Mouse (Mus musculus) gastrocnemius, postnatal 14 days (tissue): ENCODE results near the gene Rpl31. TPM values are rescaled to one million over a fixed set of nuclear protein-coding genes. Genes with fewer than 3 reads are reported as not detected.

Experiments
- DNase-seq: peaks from one replicate; pipeline ENCODE4 v3.0.0; 2021; ENCODE audit warnings: mixed read lengths
- intact Hi-C: fragments of 180-260 bp; cut with DNase I; formaldehyde crosslinking; loops from one replicate; pipeline ENCODE4 v1.15.1; 2025; ENCODE audit warnings: low total_unique reads
- long read RNA-seq, 2 experiments: library from polyadenylated mRNA; stranded (forward); transcript quantifications; one replicate each; pipeline ENCODE4 v2.0.0; 2021
- total RNA-seq, 2 experiments: library from RNA; stranded (reverse); gene quantifications; 2 replicates each; pipeline ENCODE4 v1.2.3; 2021

Gene Rpl31
- total RNA-seq: 100 to 1,000 TPM; 642 to 745 TPM
- long read RNA-seq, experiment 1, transcript Rpl31-204 (3 exons, 468 nt): minor isoform, 7 of 69 reads
- long read RNA-seq, experiment 1, transcript Rpl31-201 (5 exons, 1,049 nt): major isoform, 32 of 69 reads
- long read RNA-seq, experiment 1, transcript Rpl31-202 (5 exons, 487 nt): minor isoform, 16 of 69 reads
- long read RNA-seq, experiment 1, transcript Rpl31-203 (4 exons, 630 nt): minor isoform, 13 of 69 reads
- long read RNA-seq, experiment 1, partial matches to known transcripts: 0 of 69 reads
- long read RNA-seq, experiment 1, other reads (novel, unspliced or antisense): 1 of 69 reads
- long read RNA-seq, experiment 2, transcript Rpl31-201 (5 exons, 1,049 nt): major isoform, 29 of 60 reads
- long read RNA-seq, experiment 2, transcript Rpl31-203 (4 exons, 630 nt): minor isoform, 12 of 60 reads
- long read RNA-seq, experiment 2, transcript Rpl31-202 (5 exons, 487 nt): minor isoform, 15 of 60 reads
- long read RNA-seq, experiment 2, partial matches to known transcripts: 0 of 60 reads
- long read RNA-seq, experiment 2, other reads (novel, unspliced or antisense): 0 of 60 reads

- peak; percentile 97 for DNase-seq
- intact Hi-C loops: no loop called here
These were observed at the start of gene Rpl31 for GRCm38 (mm10) chr1:39367601-39368266. Rpl31 (plus strand) TSS chr1:39367842.

- DNase-seq: no peak
- intact Hi-C loops: no loop called here
These were observed 49.7 kb upstream of the Rpl31 start for GRCm38 (mm10) chr1:39317935-39318334.

GRCm38 (mm10) chr1:39318870-39319269 lies 48.8 kb upstream of the Rpl31 start:
- intact Hi-C loops: no loop called here
- DNase-seq: no peak

DNA sequence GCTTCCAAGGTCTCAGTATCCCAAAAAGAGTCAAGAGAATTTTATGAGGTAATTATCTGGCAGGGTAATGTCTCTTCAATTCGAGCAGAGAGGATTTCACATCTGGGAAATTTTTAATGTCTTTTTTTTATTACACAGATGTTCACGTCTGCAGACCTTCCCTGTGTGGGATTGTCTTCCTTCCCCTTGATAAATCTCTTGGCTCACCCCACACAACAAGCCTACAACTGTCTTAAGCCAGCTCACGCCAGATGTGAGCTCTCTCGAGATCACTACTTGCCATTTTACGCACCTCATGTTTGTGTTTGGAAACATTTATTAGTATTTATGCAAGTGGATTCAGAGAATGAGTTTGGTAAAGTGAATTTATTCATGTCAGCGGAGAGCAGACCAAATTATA lies 45.7 kb upstream of the Rpl31 start:
- intact Hi-C loops: no loop called here
- no peak for DNase-seq

- no peak for DNase-seq
- intact Hi-C loops: no loop called here
These were observed 42.4 kb upstream of the Rpl31 start for GRCm38 (mm10) chr1:39325228-39325627.

DNA sequence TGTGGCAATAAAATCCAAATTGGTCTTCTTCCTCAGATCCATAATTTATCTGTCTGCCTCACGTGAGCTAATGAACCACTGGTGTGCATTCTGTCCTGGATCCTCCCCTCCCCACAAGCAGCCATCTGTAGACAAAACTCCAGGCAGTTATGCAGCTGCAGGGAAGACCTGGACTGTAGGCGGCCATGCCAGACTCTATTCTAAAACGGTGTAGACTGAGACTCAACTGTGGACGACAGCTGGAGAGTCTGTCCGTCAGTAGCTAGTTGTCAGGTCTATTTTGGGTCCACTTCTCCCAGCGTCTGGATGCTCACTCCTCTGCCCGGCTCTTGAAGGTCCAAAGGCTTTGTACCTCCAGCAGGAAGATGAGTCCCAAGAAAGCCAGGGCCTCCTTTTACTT lies 40.1 kb upstream of the Rpl31 start:
- no peak for DNase-seq
- intact Hi-C loops: no loop called here

DNA sequence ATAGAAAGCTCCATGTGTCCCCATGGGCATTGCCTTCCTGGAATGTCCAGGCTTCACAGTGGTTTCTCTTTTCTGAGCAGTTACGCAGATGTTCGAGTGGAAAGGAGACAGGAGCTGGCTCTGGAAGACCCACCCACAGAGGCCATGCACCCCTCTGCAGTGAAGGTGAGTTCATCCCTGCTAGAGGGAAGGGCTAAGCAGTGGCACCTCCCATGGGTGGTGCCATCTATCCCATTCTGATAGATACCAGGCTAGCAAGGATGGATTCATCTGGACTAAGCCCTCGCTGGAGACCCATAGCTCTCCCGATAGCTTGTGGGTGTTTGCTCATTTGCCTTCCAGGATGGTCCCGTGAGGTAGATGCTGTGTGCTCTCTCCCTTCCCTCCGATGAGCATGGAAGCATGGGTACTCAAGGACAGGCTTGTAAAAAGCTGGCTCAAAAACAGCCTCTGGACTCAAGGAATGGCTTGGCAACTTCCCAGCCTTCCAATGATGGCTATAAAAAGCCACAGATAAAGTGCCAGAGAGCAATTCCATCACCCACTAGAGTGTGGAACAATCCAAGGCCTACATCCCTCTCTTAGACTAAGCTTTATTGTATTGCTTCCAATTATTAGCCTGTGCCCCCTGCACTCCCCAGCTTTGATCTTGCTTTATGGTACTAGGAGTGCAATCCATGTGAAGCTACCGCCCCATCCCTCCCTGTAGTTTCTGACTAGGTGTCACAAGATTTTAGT lies 36.6 kb upstream of the Rpl31 start:
- intact Hi-C loops: loop anchor here (10.0 kb wide), 1 partner anchor 116 kb away; no protein-coding TSS in a partner anchor
- DNase-seq: no peak

DNA sequence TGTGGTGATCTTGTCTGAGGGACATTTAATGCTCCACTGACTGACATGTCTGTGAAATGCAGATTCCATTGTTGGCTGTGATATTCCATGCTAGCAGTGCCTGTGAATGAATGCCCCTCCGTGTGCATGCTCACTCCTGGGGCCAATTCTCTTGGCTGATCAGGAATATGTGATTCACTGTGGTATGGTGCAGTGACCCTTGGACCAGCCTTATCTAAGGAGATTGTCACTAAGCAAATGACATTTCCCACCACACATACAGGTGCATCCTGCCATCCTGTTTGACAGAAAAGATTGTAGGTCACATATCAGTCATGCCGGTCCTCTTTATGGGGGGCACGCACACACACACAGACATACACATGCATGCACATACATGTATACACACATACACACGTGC lies 35.2 kb upstream of the Rpl31 start:
- intact Hi-C loops: loop anchor here (10.0 kb wide), 1 partner anchor 118 kb away; no protein-coding TSS in a partner anchor
- no peak for DNase-seq

DNA sequence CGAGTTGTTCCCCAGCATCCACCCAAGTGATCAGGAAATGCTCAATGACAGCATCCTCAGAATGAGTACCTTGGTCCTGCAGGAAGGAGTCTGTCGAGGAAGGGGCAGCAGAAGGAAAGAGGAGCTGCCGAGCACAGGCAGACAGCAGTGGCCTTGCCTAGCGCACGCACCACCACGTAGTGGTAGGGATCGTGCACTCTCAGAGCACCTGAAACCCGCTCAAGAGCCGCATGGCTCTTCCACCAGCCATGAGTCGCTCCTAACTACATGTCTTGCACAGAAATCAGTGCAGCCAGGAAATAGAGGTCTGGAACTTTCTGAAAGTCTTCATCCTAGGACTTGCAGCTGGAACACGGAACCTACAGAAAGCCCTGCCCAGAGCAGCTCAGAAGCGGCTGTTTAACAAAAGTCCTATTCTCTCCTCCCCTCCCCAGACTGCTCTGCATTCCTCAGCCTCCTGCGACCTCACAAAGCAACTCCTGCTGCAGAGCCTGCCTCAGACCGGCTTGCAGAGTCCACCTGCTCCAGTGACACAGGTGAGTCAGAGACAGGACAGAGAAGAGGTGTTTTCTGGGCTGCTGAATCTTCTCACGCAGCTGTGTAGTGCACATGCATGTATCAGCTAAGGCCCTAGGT lies 32.0 kb upstream of the Rpl31 start:
- intact Hi-C loops: loop anchor here (10.0 kb wide), 1 partner anchor 121 kb away; no protein-coding TSS in a partner anchor
- DNase-seq: no peak

- DNase-seq: no peak
- intact Hi-C loops: loop anchor here (10.0 kb wide), 1 partner anchor 122 kb away; no protein-coding TSS in a partner anchor
These were observed 30.9 kb upstream of the Rpl31 start for GRCm38 (mm10) chr1:39336788-39337187.

GRCm38 (mm10) chr1:39338831-39339230 lies 28.8 kb upstream of the Rpl31 start:
- intact Hi-C loops: loop anchor here (10.0 kb wide), 1 partner anchor 124 kb away; no protein-coding TSS in a partner anchor
- no peak for DNase-seq

DNA sequence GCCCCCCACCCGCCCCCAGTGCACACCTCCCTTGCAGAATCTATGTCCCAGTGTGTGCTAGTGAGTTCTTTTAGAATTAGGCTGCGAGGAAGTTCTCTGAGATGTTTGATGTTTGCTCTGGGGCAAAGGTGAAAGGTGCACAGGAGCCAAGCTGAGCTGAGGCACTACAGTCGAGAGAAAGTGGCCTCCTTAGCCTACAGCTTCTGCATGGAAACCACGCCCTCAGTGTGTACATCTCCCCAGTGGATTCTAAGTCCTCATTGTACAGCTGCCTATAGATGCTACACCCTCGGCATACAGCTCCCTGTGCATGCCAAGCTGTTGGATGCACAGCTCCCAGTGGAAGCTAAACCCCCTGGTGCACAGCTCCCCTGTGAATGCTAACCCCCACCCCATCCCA lies 28.2 kb upstream of the Rpl31 start:
- no peak for DNase-seq
- intact Hi-C loops: loop anchor here (10.0 kb wide), 1 partner anchor 125 kb away; no protein-coding TSS in a partner anchor

- DNase-seq: no peak
- intact Hi-C loops: loop anchor here (5.0 kb wide), 1 partner anchor 328 kb away; no protein-coding TSS in a partner anchor
These were observed 27.5 kb upstream of the Rpl31 start for GRCm38 (mm10) chr1:39340156-39340555.

DNA sequence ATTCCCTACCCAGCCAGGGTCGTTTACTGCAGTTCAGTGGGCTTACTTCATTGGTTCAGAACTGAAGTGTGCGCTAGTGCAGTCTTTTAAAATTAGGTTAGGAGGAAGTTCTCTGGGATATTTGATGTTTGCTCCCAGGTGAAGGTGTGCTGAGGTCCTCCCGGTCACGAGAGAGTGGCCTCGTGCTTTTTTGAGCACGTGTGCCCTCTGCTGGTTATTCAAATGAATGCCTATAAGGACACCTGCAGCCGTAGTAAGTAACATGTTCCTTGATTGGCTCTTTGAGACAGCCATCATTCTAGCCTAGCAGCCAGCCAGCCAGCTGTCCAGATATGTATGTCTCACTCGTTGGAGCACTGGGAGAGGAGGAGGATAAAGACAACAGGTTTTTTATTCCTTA lies 27.0 kb upstream of the Rpl31 start:
- peak; percentile 29 for DNase-seq
- intact Hi-C loops: loop anchor here (5.0 kb wide), 1 partner anchor 328 kb away; no protein-coding TSS in a partner anchor

DNA sequence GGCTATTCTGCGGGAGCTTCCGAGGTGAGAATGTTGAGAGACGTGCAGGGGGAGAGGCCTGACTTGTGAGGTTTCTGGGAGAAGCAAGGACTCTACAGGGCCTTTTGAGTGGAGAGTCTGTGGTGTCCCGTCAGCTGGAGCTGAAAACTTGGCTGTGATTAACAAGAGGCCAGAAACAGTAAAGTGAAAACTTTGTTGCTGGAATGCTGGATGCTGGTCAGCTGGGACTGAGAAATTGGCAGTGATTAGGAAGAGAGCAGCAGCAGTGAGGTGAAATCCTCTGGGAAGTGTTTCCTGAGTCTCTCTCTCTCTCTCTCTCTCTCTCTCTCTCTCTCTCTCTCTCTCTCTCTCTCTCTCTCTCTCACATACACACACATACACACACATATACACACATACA lies 25.8 kb upstream of the Rpl31 start:
- intact Hi-C loops: loop anchor here (5.0 kb wide), 1 partner anchor 330 kb away; no protein-coding TSS in a partner anchor
- peak; percentile 30 for DNase-seq

DNA sequence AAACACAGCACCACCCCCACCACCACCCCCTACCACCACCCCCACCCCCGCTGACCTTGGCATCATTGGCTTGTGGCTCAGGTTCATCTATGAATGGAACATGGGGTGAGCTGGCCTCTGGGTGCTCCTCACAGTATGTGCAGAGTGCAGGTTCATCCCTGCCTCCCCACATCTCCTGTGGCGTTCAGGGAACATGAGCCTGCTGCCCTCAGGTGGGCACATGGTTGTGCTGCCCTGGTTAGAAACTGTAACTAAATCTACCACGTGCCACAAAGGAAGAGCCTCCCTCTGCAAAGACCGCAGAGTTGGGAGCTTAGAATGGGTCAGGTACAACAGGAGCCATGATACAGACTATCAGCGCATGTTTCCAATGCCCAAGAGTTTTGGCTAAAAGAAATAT lies 24.4 kb upstream of the Rpl31 start:
- DNase-seq: no peak
- intact Hi-C loops: loop anchor here (5.0 kb wide), 1 partner anchor 331 kb away; no protein-coding TSS in a partner anchor

GRCm38 (mm10) chr1:39344981-39345600 lies 22.6 kb upstream of the Rpl31 start:
- no peak for DNase-seq

DNA sequence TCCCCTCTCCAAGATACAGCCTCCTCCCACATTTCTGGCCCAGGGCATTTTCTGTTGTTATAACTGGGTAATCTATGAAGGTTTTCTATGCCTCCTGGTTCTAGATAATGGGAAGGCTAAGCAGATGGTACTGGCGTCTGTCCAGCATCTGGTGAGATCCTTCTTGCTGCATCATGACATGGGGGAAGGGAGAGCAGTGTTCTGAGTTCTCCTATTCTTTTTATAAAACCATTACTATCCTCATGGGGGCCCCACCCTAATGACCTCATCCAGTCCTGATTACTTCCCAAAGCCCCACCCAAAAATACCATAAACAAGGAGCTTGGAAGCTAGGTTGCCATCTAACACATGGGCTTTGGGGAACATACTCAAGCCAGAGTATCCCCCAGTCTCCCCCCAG lies 18.6 kb upstream of the Rpl31 start:
- intact Hi-C loops: no loop called here
- no peak for DNase-seq

More at GRCm38 (mm10) chr1:39344981-39345600, 22.6 kb upstream of the Rpl31 start:
- intact Hi-C loops: loop anchor here (5.0 kb wide), 1 partner anchor 333 kb away; no protein-coding TSS in a partner anchor
